Mouse (Mus musculus): Measurements from ENCODE around the gene Tm9sf4.

DNA sequence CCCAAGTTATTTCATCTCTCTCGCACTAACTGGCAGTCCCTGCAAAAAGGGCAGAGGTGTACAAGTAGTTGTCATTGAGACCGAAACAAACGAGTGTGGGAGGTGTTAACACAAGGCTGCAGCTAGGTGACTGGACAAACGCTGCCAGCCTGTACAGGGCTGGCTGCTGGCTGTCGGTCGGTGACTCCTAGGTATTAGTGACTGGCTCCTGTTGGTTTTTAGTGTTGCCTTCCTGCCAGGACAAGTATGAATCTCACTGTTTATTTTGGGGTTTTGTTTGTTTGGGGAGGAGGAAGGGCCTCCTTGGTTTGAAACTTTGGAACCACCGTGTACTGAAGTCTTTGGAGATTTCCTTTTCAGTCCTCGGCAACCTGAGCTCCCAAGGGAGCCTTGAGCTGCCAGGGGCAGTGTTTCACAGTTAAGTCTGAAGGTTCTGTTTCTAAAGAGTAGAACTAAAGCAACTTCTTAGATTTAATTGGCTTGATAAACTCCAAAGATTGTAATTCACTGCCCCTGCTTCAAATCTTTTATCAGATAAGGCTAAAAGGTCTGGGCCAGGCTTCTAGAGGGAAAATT is 15.0 kb downstream of the Tm9sf4 start:
- TF ChIP-seq CEBPB (IDR thresholded peaks at IDR 0.05; ENCODE audit: low read depth) (no peak), CTCF (IDR thresholded peaks at IDR 0.05; ENCODE audit: control insufficient read depth, insufficient read depth, insufficient read length) (no peak), USF1 (IDR thresholded peaks at IDR 0.05; ENCODE audit: low read depth) (no peak), MYOG (IDR thresholded peaks at IDR 0.05; ENCODE audit: control insufficient read depth, extremely low read depth, insufficient read length) (no peak), FOSL1 (IDR thresholded peaks at IDR 0.05; ENCODE audit: insufficient read depth, low read length, poor library complexity, severe bottlenecking) (no peak)
